Mouse (Mus musculus): ENCODE measurements around the gene Pif1. TPM values are rescaled to one million over a fixed set of nuclear protein-coding genes. Genes with fewer than 3 reads are reported as not detected.

Gene Pif1
- polyA plus RNA-seq, 1 experiment: 3.8 TPM

DNA sequence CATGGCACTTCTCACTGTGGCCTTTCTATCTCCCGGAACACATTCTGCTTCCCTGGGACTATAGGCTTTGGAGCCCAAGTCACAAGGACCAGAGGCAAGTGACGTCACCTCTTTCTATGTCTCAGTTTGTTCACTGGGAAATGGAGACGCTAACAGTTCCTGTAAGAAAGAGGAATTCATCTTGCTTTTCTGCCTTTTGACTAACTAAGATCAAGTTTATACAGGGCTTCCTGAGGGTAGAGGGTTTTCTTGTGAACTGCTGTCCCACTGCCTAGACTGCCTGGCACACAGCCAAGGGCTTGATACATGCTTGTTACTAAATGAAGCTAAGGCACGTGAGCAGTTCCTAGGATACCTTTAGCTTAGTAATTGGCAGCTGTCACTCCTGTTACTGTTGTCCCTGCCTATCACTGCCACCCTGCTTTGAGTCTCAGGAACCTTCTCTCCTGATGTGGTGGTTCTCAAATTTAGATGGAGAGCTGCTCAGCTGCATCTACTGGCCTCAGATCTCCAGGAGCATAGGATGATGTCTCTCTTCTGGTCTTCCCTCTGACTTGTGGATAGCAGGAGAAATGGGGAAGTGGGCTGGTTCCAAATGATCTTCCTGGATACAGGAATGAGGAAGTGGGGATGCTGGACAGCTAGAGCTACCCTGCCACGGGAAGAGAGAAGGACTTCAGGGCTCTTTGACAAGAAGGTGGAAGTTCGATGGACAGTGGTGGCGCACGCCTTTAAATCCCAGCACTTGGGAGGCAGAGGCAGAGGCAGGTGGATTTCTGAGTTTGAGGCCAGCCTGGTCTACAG is 11.4 kb upstream of the Pif1 start:
- peak overlapping the region; percentile 16 for H3K4me3 ChIP-seq (ENCODE audit: insufficient read depth, low read length)
- H3K27ac ChIP-seq (ENCODE audit: insufficient read depth, low read depth, low read length): peak overlapping the region; percentile 92
- H3K4me1 ChIP-seq (ENCODE audit: control insufficient read depth, insufficient read depth, low read length): peaks cover 42% of the 10 kb centered on the region
- TF ChIP-seq POLR2A (IDR thresholded peaks at IDR 0.05; ENCODE audit: borderline replicate concordance, low read depth, low read length): no peak
- TF ChIP-seq CTCF (IDR thresholded peaks at IDR 0.05; ENCODE audit: low read depth, low read length): no peak

DNA sequence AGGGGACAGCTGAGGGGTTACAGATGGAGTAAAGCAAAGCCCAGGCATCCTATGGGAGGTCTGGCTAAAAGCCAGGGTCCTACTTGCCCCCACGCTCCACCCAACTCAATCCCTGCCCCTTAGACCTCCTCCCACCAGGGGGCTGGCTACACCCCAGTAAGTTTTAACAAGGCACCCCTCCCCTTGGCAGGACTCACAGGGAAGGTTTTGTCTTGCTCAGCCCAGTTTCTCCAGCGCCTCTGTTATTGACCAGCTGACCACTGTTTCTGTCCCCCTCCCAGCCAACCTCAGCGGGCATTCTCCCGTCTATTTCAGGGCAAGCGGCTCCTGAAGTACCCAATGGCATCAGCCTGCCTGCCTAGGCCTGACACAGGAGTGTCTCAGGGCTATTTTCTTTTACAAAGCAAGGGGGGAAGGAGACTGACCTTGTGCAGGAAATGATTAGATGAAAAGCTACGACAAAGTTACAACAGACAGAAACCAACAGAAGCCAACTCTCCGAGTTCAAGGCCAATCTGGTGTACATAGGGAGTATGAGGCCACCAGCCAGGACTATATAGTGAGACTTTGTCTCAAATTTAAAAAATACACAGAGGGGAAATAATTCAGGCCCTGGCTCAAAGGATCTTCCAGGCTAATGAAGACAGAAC is 10.0 kb upstream of the Pif1 start:
- TF ChIP-seq CTCF (IDR thresholded peaks at IDR 0.05; ENCODE audit: low read depth, low read length) (no peak), POLR2A (IDR thresholded peaks at IDR 0.05; ENCODE audit: borderline replicate concordance, low read depth, low read length) (no peak)
- H3K27ac ChIP-seq (ENCODE audit: insufficient read depth, low read depth, low read length): peak overlapping the region; percentile 92
- H3K4me1 ChIP-seq (ENCODE audit: control insufficient read depth, insufficient read depth, low read length): peaks cover 35% of the 10 kb centered on the region
- peak overlapping the region; percentile 79 for H3K4me3 ChIP-seq (ENCODE audit: insufficient read depth, low read length)

- Histone ChIP-seq H3K27ac (ENCODE audit: insufficient read depth, low read depth, low read length) (peak overlapping the region; percentile 92), H3K4me1 (ENCODE audit: control insufficient read depth, insufficient read depth, low read length) (peaks cover 38% of the 10 kb centered on the region), H3K4me3 (ENCODE audit: insufficient read depth, low read length) (peak overlapping the region; percentile 79)
- TF ChIP-seq POLR2A (IDR thresholded peaks at IDR 0.05; ENCODE audit: borderline replicate concordance, low read depth, low read length): no peak
- peak; percentile 17; the same call in 1 of the 2 replicates for TF ChIP-seq CTCF (IDR thresholded peaks at IDR 0.05; ENCODE audit: low read depth, low read length)
Measured at GRCm38 (mm10) chr9:65577511-65578196, 9.3 kb upstream of the Pif1 start.

DNA sequence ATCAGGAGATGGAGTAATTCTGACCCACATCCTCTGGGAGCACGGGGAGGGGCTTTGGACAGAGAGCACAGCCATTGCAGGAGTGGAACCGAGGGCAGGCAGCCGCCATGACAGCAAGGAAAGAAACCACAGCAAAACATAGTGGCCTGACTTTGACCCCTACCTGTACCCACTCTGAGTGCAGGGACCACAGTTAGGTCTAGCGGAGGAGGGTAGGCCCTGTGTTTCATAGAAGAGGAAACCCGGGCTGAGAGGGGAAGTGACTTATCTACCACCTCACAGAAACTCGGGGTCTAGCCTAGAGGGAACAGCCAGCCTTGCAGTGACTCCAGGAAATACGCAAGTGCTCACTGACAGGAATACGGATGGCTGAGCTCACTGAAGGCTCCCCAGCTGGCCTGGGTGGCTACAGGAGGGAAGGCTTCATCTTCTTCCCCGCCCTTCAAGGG is 8.1 kb upstream of the Pif1 start:
- TF ChIP-seq CTCF (IDR thresholded peaks at IDR 0.05; ENCODE audit: low read depth, low read length) (no peak), POLR2A (IDR thresholded peaks at IDR 0.05; ENCODE audit: borderline replicate concordance, low read depth, low read length) (no peak)
- peak overlapping the region; percentile 79 for H3K4me3 ChIP-seq (ENCODE audit: insufficient read depth, low read length)
- H3K27ac ChIP-seq (ENCODE audit: insufficient read depth, low read depth, low read length): peak overlapping the region; percentile 92
- H3K4me1 ChIP-seq (ENCODE audit: control insufficient read depth, insufficient read depth, low read length): peaks cover 30% of the 10 kb centered on the region

GRCm38 (mm10) chr9:65579781-65580371 is 7.1 kb upstream of the Pif1 start, which contains the start of gene Plekho2:
TSS of gene Plekho2 (minus strand) at chr9:65580040.
- H3K4me1 ChIP-seq (ENCODE audit: control insufficient read depth, insufficient read depth, low read length): peaks cover 25% of the 10 kb centered on the region
- H3K27ac ChIP-seq (ENCODE audit: insufficient read depth, low read depth, low read length): peak within 1 kb of the TSS; percentile 92
- TF ChIP-seq CTCF (IDR thresholded peaks at IDR 0.05; ENCODE audit: low read depth, low read length) (no peak), POLR2A (IDR thresholded peaks at IDR 0.05; ENCODE audit: borderline replicate concordance, low read depth, low read length) (peak; percentile 98)
- peak within 1 kb of the TSS; percentile 79 for H3K4me3 ChIP-seq (ENCODE audit: insufficient read depth, low read length)

GRCm38 (mm10) chr9:65580401-65581256 is 6.3 kb upstream of the Pif1 start:
- H3K27ac ChIP-seq (ENCODE audit: insufficient read depth, low read depth, low read length): peak overlapping the region; percentile 78
- TF ChIP-seq CTCF (IDR thresholded peaks at IDR 0.05; ENCODE audit: low read depth, low read length) (peak; percentile 46; the same call in 1 of the 2 replicates), POLR2A (IDR thresholded peaks at IDR 0.05; ENCODE audit: borderline replicate concordance, low read depth, low read length) (no peak)
- H3K4me3 ChIP-seq (ENCODE audit: insufficient read depth, low read length): peak overlapping the region; percentile 46
- peaks cover 18% of the 10 kb centered on the region for H3K4me1 ChIP-seq (ENCODE audit: control insufficient read depth, insufficient read depth, low read length)

DNA sequence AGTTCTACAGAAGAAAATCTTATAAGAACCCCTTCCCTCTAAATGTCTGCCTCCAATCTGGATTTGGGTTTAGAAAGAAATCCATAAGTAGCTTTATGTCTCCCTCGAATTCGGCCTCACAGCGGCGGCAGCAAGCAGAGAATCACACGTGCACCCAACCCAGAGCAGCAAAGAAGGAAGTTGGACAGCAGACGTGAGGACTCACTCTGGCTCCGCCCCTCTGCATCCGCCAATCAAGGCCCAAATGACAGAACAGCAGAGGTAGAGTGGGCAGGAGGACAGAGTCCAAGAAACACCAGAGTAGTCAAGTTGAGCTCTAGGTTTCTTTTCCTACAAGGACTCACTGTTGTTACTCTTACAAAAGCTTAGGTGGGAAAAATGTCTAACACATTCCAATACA is 3.9 kb upstream of the Pif1 start:
- Histone ChIP-seq H3K4me3 (ENCODE audit: insufficient read depth, low read length) (no peak overlapping the region), H3K27ac (ENCODE audit: insufficient read depth, low read depth, low read length) (peak overlapping the region; percentile 78), H3K4me1 (ENCODE audit: control insufficient read depth, insufficient read depth, low read length) (peaks cover 7% of the 10 kb centered on the region)
- TF ChIP-seq CTCF (IDR thresholded peaks at IDR 0.05; ENCODE audit: low read depth, low read length) (no peak), POLR2A (IDR thresholded peaks at IDR 0.05; ENCODE audit: borderline replicate concordance, low read depth, low read length) (no peak)

- peaks cover 7% of the 10 kb centered on the region for H3K4me1 ChIP-seq (ENCODE audit: control insufficient read depth, insufficient read depth, low read length)
- TF ChIP-seq CTCF (IDR thresholded peaks at IDR 0.05; ENCODE audit: low read depth, low read length) (no peak), POLR2A (IDR thresholded peaks at IDR 0.05; ENCODE audit: borderline replicate concordance, low read depth, low read length) (no peak)
- H3K27ac ChIP-seq (ENCODE audit: insufficient read depth, low read depth, low read length): 0 out of 2 replicates have a peak overlapping the region, but pooled peaks have one; percentile 21
- H3K4me3 ChIP-seq (ENCODE audit: insufficient read depth, low read length): peak overlapping the region; percentile 64
Measured at GRCm38 (mm10) chr9:65587270-65587572, 261 bp downstream of the Pif1 start.

All from bone marrow macrophage, adult 2 months (primary cell).